Mouse (Mus musculus): ENCODE results near the gene Chek2.

GRCm38 (mm10) chr5:110877666-110878505 is 38.1 kb downstream of the Chek2 start:
- TF ChIP-seq CTCF (IDR thresholded peaks at IDR 0.05; ENCODE audit: borderline replicate concordance, insufficient read depth, low read depth, low read length), result no peak
- TF ChIP-seq POLR2A (IDR thresholded peaks at IDR 0.05; ENCODE audit: borderline replicate concordance, insufficient read depth, low read length), result no peak
